Mouse (Mus musculus): ENCODE data around the gene Krtap21-1. TPM values are rescaled to one million over a fixed set of nuclear protein-coding genes. Genes with fewer than 3 reads are reported as not detected.

Gene Krtap21-1
- total RNA-seq (2022) = not detected

- DNase-seq (ENCODE audit: low spot score) = no peak
These were observed at the start of gene Krtap21-1 for GRCm38 (mm10) chr16:89403768-89404167. Gene Krtap21-1 (minus strand): TSS chr16:89403868.

GRCm38 (mm10) chr16:89429586-89429985 lies 25.9 kb upstream of the Krtap21-1 start:
- no peak for DNase-seq (ENCODE audit: low spot score)

DNA sequence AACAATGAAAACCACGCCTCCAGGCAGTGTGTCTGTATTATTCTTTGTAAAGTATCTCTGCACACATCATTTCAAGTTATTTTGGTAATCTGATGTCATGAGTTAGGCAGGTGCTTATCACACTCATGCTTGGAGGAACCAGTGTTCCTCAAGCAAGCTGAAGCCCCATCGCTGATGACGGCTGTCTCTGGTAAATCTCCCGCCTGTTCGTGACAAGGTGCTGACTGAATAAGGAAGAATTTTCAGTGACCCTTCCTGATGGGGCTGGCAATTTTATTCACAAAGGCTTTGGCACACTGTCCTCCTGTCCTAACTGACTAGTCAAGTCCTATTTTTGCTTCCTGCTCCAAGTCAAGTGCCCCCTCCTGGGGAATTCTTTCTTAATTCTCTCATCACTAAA lies 21.6 kb upstream of the Krtap21-1 start:
- DNase-seq (ENCODE audit: low spot score) = peak; percentile 1

- no peak for DNase-seq (ENCODE audit: low spot score)
These were observed 16.3 kb upstream of the Krtap21-1 start, which contains the start of gene Krtap6-2 for GRCm38 (mm10) chr16:89420011-89420410. Gene Krtap6-2 (minus strand): TSS chr16:89420111.

- DNase-seq (ENCODE audit: low spot score) = no peak
These were observed 12.6 kb upstream of the Krtap21-1 start for GRCm38 (mm10) chr16:89416311-89416710.

- no peak for DNase-seq (ENCODE audit: low spot score)
These were observed 6.8 kb upstream of the Krtap21-1 start for GRCm38 (mm10) chr16:89410345-89411068.

- DNase-seq (ENCODE audit: low spot score) = no peak
These were observed 30.8 kb downstream of the Krtap21-1 start for GRCm38 (mm10) chr16:89372734-89373461.

Other genes with a start within 250 kb of the Krtap21-1 start
- not detected for gene Gm9789, start 245.9 kb downstream of the Krtap21-1 start, total RNA-seq (2022)
- not detected for gene Gm7735, start 234.4 kb downstream of the Krtap21-1 start, total RNA-seq (2022)
- gene 1110057P08Rik, start 229.1 kb downstream of the Krtap21-1 start, total RNA-seq (2022) = not detected
- gene Krtap20-2, start 198.0 kb downstream of the Krtap21-1 start, total RNA-seq (2022) = not detected
- not detected for gene Krtap6-2, start 16.2 kb upstream of the Krtap21-1 start, total RNA-seq (2022)
- gene Krtap8-1, start 84.1 kb upstream of the Krtap21-1 start, total RNA-seq (2022) = not detected
- gene Krtap7-1, start 104.5 kb upstream of the Krtap21-1 start, total RNA-seq (2022) = not detected
- not detected for gene Krtap11-1, start 167.3 kb upstream of the Krtap21-1 start, total RNA-seq (2022)